Mouse (Mus musculus): ENCODE measurements around the gene Hivep3.

Hivep3 gene

GRCm38 (mm10) chr4:119816620-119817356, 83.2 kb downstream of the Hivep3 start:
- no peak for DNase-seq (ENCODE audit: low read depth)

- DNase-seq (ENCODE audit: low read depth): no peak
These were observed 92.4 kb downstream of the Hivep3 start for GRCm38 (mm10) chr4:119825956-119826355.

- no peak for DNase-seq (ENCODE audit: low read depth)
These were observed 94.8 kb downstream of the Hivep3 start for GRCm38 (mm10) chr4:119828386-119828785.

- DNase-seq (ENCODE audit: low read depth): no peak
These were observed 95.4 kb downstream of the Hivep3 start for GRCm38 (mm10) chr4:119828996-119829395.

- no peak for DNase-seq (ENCODE audit: low read depth)
These were observed 99.7 kb downstream of the Hivep3 start for GRCm38 (mm10) chr4:119833333-119833732.

- no peak for DNase-seq (ENCODE audit: low read depth)
These were observed 100.3 kb downstream of the Hivep3 start for GRCm38 (mm10) chr4:119833884-119834283.

GRCm38 (mm10) chr4:119836181-119836580, 102.6 kb downstream of the Hivep3 start:
- DNase-seq (ENCODE audit: low read depth): no peak

GRCm38 (mm10) chr4:119837505-119838065, 104.0 kb downstream of the Hivep3 start:
- DNase-seq (ENCODE audit: low read depth): no peak

- no peak for DNase-seq (ENCODE audit: low read depth)
These were observed 104.7 kb downstream of the Hivep3 start for GRCm38 (mm10) chr4:119838308-119838707.

GRCm38 (mm10) chr4:119843294-119843693, 109.7 kb downstream of the Hivep3 start:
- DNase-seq (ENCODE audit: low read depth): no peak

GRCm38 (mm10) chr4:119844267-119844666, 110.7 kb downstream of the Hivep3 start:
- no peak for DNase-seq (ENCODE audit: low read depth)

GRCm38 (mm10) chr4:119845596-119846161, 112.1 kb downstream of the Hivep3 start:
- no peak for DNase-seq (ENCODE audit: low read depth)

- DNase-seq (ENCODE audit: low read depth): no peak
These were observed 118.9 kb downstream of the Hivep3 start for GRCm38 (mm10) chr4:119852483-119852882.

- DNase-seq (ENCODE audit: low read depth): no peak
These were observed 120.9 kb downstream of the Hivep3 start for GRCm38 (mm10) chr4:119854307-119855144.

GRCm38 (mm10) chr4:119859454-119859853, 125.9 kb downstream of the Hivep3 start:
- DNase-seq (ENCODE audit: low read depth): no peak

GRCm38 (mm10) chr4:119861001-119861400, 127.4 kb downstream of the Hivep3 start:
- no peak for DNase-seq (ENCODE audit: low read depth)

GRCm38 (mm10) chr4:119865827-119866455, 132.4 kb downstream of the Hivep3 start:
- no peak for DNase-seq (ENCODE audit: low read depth)

- DNase-seq (ENCODE audit: low read depth): no peak
These were observed 133.5 kb downstream of the Hivep3 start for GRCm38 (mm10) chr4:119867132-119867531.

- no peak for DNase-seq (ENCODE audit: low read depth)
These were observed 136.8 kb downstream of the Hivep3 start for GRCm38 (mm10) chr4:119870411-119870810.

GRCm38 (mm10) chr4:119871441-119871840, 137.9 kb downstream of the Hivep3 start:
- DNase-seq (ENCODE audit: low read depth): no peak

- no peak for DNase-seq (ENCODE audit: low read depth)
These were observed 138.4 kb downstream of the Hivep3 start for GRCm38 (mm10) chr4:119871861-119872582.
